Mouse (Mus musculus): Measurements from ENCODE around the gene Tet2.
"Not testable (repeated sequence)": the region's sequence is repeated elsewhere in the genome, so short reads cannot be mapped to it uniquely, and the experiment has no call there.

The Tet2 gene

GRCm38 (mm10) chr3:133544551-133545303, at the start of gene Tet2:
Tet2 (minus strand) TSS chr3:133545139.
- peak; percentile 72 to 80 for DNase-seq

- DNase-seq = not testable (repeated sequence)
Measured at GRCm38 (mm10) chr3:133592995-133593394, 48.1 kb upstream of the Tet2 start.

GRCm38 (mm10) chr3:133590506-133591152, 45.7 kb upstream of the Tet2 start:
- DNase-seq = no peak

GRCm38 (mm10) chr3:133585010-133585409, 40.1 kb upstream of the Tet2 start:
- DNase-seq = no peak

GRCm38 (mm10) chr3:133583411-133584025, 38.6 kb upstream of the Tet2 start:
- no peak for DNase-seq

GRCm38 (mm10) chr3:133582969-133583368, 38.0 kb upstream of the Tet2 start:
- no peak for DNase-seq

GRCm38 (mm10) chr3:133582096-133582495, 37.2 kb upstream of the Tet2 start:
- DNase-seq = no peak

- DNase-seq = no peak
Measured at GRCm38 (mm10) chr3:133581541-133581940, 36.6 kb upstream of the Tet2 start.

- DNase-seq = no peak
Measured at GRCm38 (mm10) chr3:133579671-133580070, 34.7 kb upstream of the Tet2 start.

GRCm38 (mm10) chr3:133579140-133579539, 34.2 kb upstream of the Tet2 start:
- DNase-seq = no peak

- DNase-seq = no peak
Measured at GRCm38 (mm10) chr3:133574969-133575368, 30.0 kb upstream of the Tet2 start.

GRCm38 (mm10) chr3:133571961-133572360, 27.0 kb upstream of the Tet2 start:
- no peak for DNase-seq

GRCm38 (mm10) chr3:133563503-133564205, 18.7 kb upstream of the Tet2 start:
- DNase-seq = no peak

- DNase-seq = no peak
Measured at GRCm38 (mm10) chr3:133559413-133560114, 14.6 kb upstream of the Tet2 start.

GRCm38 (mm10) chr3:133557602-133558001, 12.7 kb upstream of the Tet2 start:
- DNase-seq = no peak

- no peak for DNase-seq
Measured at GRCm38 (mm10) chr3:133557154-133557553, 12.2 kb upstream of the Tet2 start.

- DNase-seq = no peak
Measured at GRCm38 (mm10) chr3:133555378-133555777, 10.4 kb upstream of the Tet2 start.

GRCm38 (mm10) chr3:133554552-133555067, 9.7 kb upstream of the Tet2 start:
- DNase-seq = no peak

GRCm38 (mm10) chr3:133554092-133554491, 9.2 kb upstream of the Tet2 start:
- no peak for DNase-seq

GRCm38 (mm10) chr3:133551941-133552340, 7.0 kb upstream of the Tet2 start:
- DNase-seq = peak in 1 of 2 experiments; percentile 18

- DNase-seq = no peak
Measured at GRCm38 (mm10) chr3:133549385-133550170, 4.6 kb upstream of the Tet2 start.

GRCm38 (mm10) chr3:133548613-133549012, 3.7 kb upstream of the Tet2 start:
- no peak for DNase-seq

All from lung, postnatal 4 days (tissue).